Comparison of ENCODE assay signal across 9 mouse cellular contexts in the genomic region with DNA sequence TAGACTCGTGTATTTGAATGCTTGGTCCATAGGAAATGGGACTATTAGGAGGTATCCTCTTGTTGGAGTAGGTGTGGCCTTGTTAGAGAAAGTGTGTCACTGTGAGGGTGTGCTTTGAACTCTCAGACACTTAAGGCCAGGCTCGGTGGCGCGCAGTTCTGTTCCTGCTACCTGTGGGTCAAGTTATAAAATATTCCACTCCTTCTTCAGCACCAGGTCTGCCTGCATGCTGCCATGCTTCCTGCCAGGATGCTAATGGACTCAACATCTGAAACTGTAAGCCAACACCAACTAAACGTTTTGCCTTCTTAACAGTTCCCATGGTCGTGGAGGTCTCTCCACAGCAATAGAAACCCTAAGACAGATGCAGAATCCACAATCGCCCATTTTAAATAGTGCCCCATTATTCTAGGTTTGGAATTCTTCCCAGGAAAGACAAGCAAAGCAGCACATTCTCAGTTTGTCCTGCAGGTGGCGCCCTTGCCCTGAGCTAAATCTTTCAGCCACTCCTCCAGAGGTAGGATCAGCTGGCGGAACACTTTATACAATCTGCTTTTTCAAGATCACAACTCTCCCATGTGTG.
A peak's percentile ranks its signal among the peaks of the same experiment; 100 is the strongest.
DNase-seq lines count a peak whose midpoint lies in the region; ATAC-seq lines count a peak whose summit lies in the region.
"Had no signal": no experiment of that assay in that cellular context is flagged by ENCODE, and none has a peak within 500 bp of the region (broad histone marks: within the 10 kb centered on the region; RNA-seq: fewer than 3 reads in every experiment).

No protein-coding gene starts in this region.

- peaks cover 3% of the 10 kb centered on the region; the same call in 1 of the 2 replicates for H3K4me1 ChIP-seq in limb, embryonic 13.5 days
- H3K4me1 ChIP-seq in neural tube, embryonic 14.5 days (ENCODE audit: control insufficient read depth, insufficient read depth, low read length) = no peaks in the 10 kb centered on the region
- H3K4me1 ChIP-seq: stomach, embryonic 15.5 days had no signal

- no peaks in the 10 kb centered on the region for H3K27me3 ChIP-seq in limb, embryonic 13.5 days
- no peaks in the 10 kb centered on the region for H3K27me3 ChIP-seq in neural tube, embryonic 14.5 days (ENCODE audit: control insufficient read depth, insufficient read depth, low read length)
- H3K27me3 ChIP-seq: stomach, embryonic 15.5 days had no signal

- no peak overlapping the region for H3K4me2 ChIP-seq in limb, embryonic 13.5 days (replicated peaks)
- no peak overlapping the region for H3K4me2 ChIP-seq in neural tube, embryonic 14.5 days (ENCODE audit: low read depth, low read length)
- H3K4me2 ChIP-seq: stomach, embryonic 15.5 days had no signal

- no peak overlapping the region for H3K9ac ChIP-seq in limb, embryonic 13.5 days
- no peak overlapping the region for H3K9ac ChIP-seq in neural tube, embryonic 14.5 days (replicated peaks; ENCODE audit: low read depth, low read length)
- H3K9ac ChIP-seq: stomach, embryonic 15.5 days had no signal

- H3K27ac ChIP-seq in limb, embryonic 13.5 days = no peak overlapping the region
- no peak overlapping the region for H3K27ac ChIP-seq in neural tube, embryonic 14.5 days (ENCODE audit: low read depth, low read length)
- H3K27ac ChIP-seq: stomach, embryonic 15.5 days had no signal

- DNase-seq in 3T3-L1 (ENCODE audit: low read depth, low spot score) = peak; percentile 92
- DNase-seq in adrenal gland, adult (ENCODE audit: inconsistent age in 2 of 2, low spot score in 1 of 2) = peak; percentile 68 to 88
- peak; percentile 67 for DNase-seq in gastrocnemius, postnatal 14 days
- DNase-seq in kidney, adult 9 months = peak; percentile 61
- peak; percentile 67 for DNase-seq in urinary bladder, postnatal 14 days (ENCODE audit: low spot score)

- peak; percentile 84; the same call in 1 of the 2 replicates for ATAC-seq in common myeloid progenitor, adult 5-6 weeks (replicated peaks; ENCODE audit: low read depth, poor library complexity, severe bottlenecking)
- peak; percentile 66; the same call in 1 of the 2 replicates for ATAC-seq in limb, embryonic 13.5 days (ENCODE audit: low FRiP score, low read depth)
- peak; percentile 86 for ATAC-seq in neural tube, embryonic 14.5 days (ENCODE audit: low read depth)

- WGBS in limb, embryonic 13.5 days = 19% methylated on average over 9 of the region's 9 CpGs
- 28% methylated on average over 9 of the region's 9 CpGs for WGBS in neural tube, embryonic 14.5 days

- no peaks in the 10 kb centered on the region for H3K36me3 ChIP-seq in limb, embryonic 13.5 days
- no peaks in the 10 kb centered on the region for H3K36me3 ChIP-seq in neural tube, embryonic 14.5 days (ENCODE audit: control insufficient read depth, insufficient read depth, low read length)
- H3K36me3 ChIP-seq: stomach, embryonic 15.5 days had no signal

- no peak overlapping the region for H3K4me3 ChIP-seq in limb, embryonic 13.5 days
- H3K4me3 ChIP-seq in neural tube, embryonic 14.5 days (ENCODE audit: low read depth, low read length) = no peak overlapping the region
- H3K4me3 ChIP-seq: stomach, embryonic 15.5 days had no signal

- no peaks in the 10 kb centered on the region for H3K9me3 ChIP-seq in limb, embryonic 13.5 days
- no peaks in the 10 kb centered on the region for H3K9me3 ChIP-seq in neural tube, embryonic 14.5 days (ENCODE audit: control insufficient read depth, low read length)
- H3K9me3 ChIP-seq: stomach, embryonic 15.5 days had no signal

- intact Hi-C loops in gastrocnemius, postnatal 14 days (cut with DNase I; ENCODE audit: low total_unique reads) = loop anchor here (2.0 kb wide), 1 partner anchor 156 kb away; no protein-coding TSS in a partner anchor
